Mouse (Mus musculus): ENCODE results near the gene Cdkn2aipnl.

The Cdkn2aipnl gene

DNA sequence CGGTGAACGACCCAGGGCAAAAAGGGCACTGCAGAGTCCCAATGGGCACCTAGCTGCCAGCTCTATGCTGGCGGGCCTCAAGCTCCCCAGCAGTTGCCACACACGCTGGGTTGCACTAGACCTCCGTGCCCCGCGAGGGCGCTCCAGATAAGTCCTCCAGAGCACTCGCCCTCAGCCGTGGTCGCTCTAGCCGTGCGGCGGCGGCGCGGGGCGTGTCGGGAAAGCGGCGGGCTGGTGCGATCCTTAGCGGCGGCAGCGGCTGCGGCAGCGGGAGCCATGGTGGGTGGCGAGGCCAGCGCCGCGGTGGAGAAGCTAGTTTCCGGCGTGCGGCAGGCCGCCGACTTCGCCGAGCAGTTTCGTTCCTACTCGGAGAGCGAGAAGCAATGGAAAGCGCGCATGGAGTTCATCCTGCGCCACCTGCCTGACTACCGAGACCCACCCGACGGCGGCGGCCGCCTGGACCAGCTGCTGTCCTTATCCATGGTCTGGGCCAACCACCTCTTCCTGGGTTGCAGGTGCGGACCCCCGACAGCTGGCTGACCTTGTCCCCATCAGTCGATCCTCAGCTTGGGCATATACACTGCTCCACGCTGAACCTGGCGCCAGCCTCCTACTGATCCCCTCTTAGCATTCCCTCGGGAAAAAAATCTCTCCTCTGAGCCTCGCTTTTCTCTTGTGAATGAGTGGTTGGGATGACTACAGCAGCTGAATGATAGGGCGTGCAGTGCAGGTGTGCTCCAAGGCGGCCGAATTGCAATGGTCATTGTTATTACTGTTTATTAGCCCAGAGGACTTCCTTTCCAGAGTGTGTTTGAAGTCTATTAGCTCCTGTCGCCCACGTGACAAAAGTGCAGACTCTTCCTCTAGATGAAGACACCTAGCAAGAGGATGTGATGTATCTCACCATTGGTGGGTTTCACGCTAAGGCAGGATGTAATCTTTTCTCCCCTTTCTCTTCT is at the start of gene Cdkn2aipnl:
TSS of gene Cdkn2aipnl (plus strand) at position 219 of the 959 bp plus-strand sequence.
- in situ Hi-C loops (cut with MboI) = no loop called here

- in situ Hi-C loops (cut with MboI) = no loop called here
Measured at GRCm38 (mm10) chr11:51917951-51918350, 49.5 kb upstream of the Cdkn2aipnl start.

DNA sequence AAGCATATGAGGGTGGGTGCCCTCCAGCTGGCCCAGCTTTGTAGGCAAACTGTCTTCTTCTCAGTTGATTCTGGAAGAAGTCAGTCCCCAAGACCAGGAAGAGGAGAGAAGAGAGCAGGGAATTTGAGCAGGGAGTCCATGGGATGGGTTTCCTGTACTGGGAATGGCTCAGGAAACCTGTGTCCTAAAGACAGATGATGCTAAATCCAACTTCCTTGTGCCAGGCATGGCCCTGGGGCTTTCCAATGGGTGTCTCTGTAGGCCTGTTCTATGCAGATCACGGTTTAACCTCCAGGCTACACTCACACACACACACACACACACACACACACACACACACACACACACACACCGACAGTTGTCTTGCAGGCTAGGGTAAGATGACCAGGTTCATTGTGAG is 48.9 kb upstream of the Cdkn2aipnl start:
- in situ Hi-C loops (cut with MboI) = no loop called here

DNA sequence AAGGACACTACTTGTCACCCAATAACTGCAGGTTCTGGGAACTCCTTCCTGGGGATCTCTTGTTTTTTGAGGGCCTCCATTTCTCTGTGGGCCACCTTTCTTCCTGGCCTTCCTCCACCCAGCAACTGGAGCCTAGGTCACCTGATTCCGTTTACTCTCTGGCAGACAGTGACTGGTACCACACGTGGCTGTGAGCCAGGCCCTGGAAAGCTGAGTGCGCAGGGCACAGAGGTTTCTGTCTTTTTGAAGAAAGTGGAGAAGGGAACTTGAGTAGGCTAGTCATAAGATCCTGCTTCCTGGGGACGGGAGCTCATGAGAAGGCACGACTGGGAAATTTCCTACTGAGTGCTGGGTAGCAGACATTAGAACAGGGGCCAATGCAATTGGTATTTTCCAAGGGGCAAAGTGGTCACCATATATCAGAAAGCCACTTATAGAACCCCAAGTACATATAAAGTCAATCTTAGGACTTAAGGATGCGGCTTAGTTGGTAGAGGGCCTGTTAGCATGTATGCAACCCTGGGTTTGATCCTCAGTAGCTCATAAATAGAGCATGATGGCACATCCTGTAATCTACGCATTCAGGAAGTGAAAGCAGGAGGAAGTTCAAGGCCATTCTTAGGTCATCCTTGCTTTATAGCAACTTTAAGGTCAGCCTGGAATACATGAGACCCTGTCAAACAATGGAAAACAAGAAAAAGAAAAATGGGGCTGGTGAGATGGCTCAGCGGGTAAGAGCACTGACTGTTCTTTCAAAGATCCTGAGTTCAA is 45.9 kb upstream of the Cdkn2aipnl start:
- in situ Hi-C loops (cut with MboI) = no loop called here

DNA sequence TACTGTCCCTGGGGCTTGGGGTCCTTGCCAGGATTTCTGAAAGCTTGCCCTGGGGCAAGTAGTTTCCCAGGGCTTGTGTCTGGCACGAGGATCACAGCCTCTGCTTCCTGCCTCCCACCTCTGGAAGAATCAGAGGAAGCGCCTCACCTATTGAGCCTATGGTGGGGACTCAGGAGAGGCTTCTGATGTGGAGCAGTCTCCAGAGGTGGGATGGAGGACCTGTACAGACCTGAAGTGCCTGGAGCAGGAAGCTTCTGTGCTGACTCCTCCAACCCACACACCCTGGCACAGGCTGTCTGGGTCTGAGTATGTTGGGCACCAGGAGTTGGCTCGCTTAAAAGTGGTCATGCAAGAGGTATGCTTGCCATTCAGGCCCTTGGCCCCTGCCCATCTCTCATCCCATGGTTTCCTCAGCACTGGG is 45.0 kb upstream of the Cdkn2aipnl start:
- in situ Hi-C loops (cut with MboI) = no loop called here

- in situ Hi-C loops (cut with MboI) = no loop called here
Measured at GRCm38 (mm10) chr11:51925595-51925994, 41.9 kb upstream of the Cdkn2aipnl start.

DNA sequence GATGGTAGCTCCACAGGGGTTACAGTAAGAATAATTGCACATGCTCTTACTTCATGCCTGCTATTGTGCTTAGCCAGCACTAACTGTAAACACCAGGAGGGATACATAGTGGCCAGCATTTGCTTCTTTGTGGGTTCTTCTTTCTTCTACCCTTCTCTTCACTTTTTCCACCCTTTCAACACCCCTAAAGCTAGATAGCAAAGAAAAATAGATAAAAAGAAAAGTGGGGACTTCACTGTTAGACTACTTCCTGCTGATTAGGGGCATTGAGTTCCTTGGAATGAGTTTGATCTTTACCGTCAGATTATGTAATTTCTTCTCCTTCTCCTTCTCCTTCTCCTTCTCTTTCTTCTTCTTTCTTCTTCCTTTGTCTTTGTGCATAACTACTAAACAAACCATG is 41.1 kb upstream of the Cdkn2aipnl start:
- in situ Hi-C loops (cut with MboI) = no loop called here

GRCm38 (mm10) chr11:51927106-51927505 is 40.4 kb upstream of the Cdkn2aipnl start:
- in situ Hi-C loops (cut with MboI) = no loop called here

DNA sequence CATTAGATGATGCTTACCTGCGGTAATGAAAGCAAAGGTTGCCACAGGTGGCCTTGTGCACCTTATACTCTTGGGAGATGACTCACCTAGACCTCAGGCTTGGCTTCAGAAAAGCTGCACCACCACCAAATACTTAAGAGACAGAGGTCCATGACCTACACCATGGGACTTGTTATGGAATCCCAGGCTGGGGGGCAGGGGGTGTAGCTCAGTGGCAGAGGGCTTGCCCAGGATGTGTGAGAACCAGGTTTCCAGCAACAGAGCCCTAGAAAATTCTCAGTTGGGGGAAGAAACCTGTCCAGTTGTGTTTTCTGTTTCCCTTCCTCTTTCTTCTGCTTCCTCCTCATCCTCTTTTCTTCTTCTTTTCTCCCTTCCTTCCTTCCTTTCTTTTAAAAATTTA is 36.3 kb upstream of the Cdkn2aipnl start:
- in situ Hi-C loops (cut with MboI) = no loop called here

DNA sequence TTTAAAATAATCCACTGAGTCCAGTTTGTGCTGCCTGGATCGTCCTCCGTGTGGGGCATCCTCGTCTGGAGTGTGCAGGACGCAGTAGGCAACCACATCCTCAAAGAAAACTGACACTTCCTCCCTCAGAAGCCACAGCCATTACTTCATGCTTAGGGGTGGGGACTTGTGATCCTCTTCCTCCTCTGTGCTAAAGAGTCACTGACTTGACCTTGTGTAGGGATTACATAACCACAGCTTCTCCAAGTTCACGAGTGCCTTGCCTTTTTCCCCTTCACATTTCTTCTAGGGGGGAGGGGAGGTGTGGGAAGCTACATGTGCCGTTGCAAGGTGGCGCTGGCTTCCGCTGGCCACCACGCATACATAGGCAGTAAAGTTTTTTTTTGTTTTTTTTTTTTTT is 35.7 kb upstream of the Cdkn2aipnl start:
- in situ Hi-C loops (cut with MboI) = no loop called here

DNA sequence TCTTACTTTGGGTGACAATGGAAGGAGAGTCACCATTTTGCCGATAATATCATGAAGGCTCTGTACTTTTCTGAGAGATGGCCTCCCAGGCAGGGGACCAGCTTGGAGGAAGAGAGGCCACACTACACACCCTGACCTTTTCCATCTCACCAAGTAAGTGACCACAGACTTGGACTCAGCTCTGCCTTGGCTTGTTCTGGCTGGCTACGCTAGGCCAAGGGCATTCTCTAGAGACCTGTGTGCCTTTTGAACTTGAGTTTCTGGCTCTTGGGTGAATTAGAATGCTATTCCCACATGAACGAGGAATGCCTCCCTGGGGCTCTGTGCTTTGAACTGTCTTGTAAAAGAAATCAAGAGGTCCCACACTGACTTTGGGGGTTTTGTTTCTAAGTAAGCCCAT is 33.2 kb upstream of the Cdkn2aipnl start:
- in situ Hi-C loops (cut with MboI) = no loop called here

DNA sequence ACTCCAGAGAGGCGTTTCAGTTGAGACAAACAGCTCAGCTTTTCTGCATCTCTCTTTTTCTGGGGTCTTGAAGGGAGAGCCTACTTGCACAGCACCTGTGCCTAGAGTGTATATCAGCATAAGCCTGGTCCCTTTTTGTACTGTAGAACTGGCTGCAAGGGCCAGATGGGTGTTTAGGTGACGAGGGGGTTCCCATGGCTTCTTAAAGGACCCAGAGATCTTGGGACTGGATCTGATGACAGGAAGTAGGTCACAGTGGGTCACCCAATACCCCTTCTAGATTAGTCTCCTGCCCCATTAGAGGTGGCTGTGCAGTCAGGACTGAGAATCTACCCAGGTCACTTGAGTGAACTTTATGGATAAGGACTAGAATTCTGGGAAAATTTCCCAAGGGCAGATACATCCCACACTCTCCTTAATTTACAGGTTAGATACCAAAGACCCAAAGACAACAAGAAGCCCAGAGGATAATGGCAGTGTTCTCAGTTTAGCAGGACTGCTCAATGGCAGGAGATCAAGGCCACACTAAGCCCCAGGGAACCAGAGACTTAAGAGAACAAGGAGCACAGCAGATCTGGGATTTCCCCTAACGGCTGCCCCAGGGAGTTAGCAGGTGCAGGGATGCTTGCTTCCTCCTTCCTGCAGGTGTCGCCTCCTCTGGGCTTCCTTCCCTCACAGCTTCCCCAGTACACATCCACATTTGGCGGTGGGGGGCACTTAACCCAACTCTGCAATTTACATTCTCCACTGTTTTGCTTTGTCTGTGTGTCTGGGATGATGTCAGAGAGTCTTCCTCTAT is 31.6 kb upstream of the Cdkn2aipnl start:
- in situ Hi-C loops (cut with MboI) = no loop called here

GRCm38 (mm10) chr11:51937361-51937781 is 30.1 kb upstream of the Cdkn2aipnl start:
- in situ Hi-C loops (cut with MboI) = no loop called here

- in situ Hi-C loops (cut with MboI) = no loop called here
Measured at GRCm38 (mm10) chr11:51938817-51939589, 28.5 kb upstream of the Cdkn2aipnl start.

- in situ Hi-C loops (cut with MboI) = no loop called here
Measured at GRCm38 (mm10) chr11:51939590-51939955, 27.9 kb upstream of the Cdkn2aipnl start.

- in situ Hi-C loops (cut with MboI) = no loop called here
Measured at GRCm38 (mm10) chr11:51940511-51940955, 26.9 kb upstream of the Cdkn2aipnl start.

GRCm38 (mm10) chr11:51942602-51943499 is 24.6 kb upstream of the Cdkn2aipnl start:
- in situ Hi-C loops (cut with MboI) = no loop called here

DNA sequence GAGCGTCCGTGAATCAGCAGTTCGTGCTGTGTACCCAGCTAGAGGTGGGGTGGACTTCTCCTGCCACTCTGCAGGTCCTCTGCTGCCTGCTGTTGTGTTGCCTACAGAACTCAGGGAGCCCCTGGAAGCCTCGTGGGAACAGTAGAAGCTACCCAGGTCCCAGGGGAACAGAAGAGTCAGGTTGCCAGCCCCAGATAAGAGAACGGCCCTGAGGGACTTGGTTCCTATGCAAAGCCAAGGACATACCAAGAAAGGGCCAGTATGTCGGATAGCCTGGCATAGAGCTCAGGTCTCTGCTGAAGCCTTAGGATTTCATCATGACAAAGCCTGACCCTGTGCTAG is 24.0 kb upstream of the Cdkn2aipnl start:
- in situ Hi-C loops (cut with MboI) = no loop called here

DNA sequence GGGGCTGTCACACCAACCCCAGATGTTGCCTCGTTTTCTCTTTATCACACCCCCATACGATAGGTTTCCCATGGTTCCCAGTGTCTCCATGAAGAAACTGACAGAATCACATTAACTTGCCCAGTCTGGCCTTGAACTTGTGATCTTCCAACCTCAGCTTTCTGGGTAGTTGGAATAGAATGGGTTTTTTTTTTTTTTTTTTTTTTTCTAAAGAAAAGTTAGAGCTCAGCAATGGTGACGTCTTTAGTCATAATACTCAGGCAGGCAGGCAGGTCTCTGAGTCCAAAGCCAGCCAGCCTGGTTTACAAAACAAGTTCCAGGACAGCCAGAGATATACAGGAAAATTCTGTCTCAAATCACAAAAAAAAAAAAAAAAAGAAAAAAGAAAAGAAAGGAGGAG is 23.2 kb upstream of the Cdkn2aipnl start:
- in situ Hi-C loops (cut with MboI) = no loop called here

GRCm38 (mm10) chr11:51945548-51945947 is 21.9 kb upstream of the Cdkn2aipnl start:
- in situ Hi-C loops (cut with MboI) = no loop called here
